Mouse (Mus musculus): ENCODE measurements at regions not wholly inside any gene's neighbourhood (a gene's known extent, or its start where the extent isn't known, plus 50 kb on each side); places are given as distances from the start of the nearest gene placed in this dataset.

GRCm38 (mm10) chr9:90980023-90980802 lies 382.0 kb upstream of the Zic4 start:
- no peak overlapping the region for H3K27ac ChIP-seq
- 80% methylated on average over 6 of the region's 6 CpGs for WGBS
- H3K27me3 ChIP-seq (ENCODE audit: poor library complexity, severe bottlenecking), result no peaks in the 10 kb centered on the region
- H3K4me1 ChIP-seq, result no peaks in the 10 kb centered on the region
- H3K9me3 ChIP-seq, result no peaks in the 10 kb centered on the region
- H3K4me3 ChIP-seq, result no peak overlapping the region
- DNase-seq (ENCODE audit: extremely low spot score, low spot score), result no peak
- H3K36me3 ChIP-seq (replicated peaks), result no peaks in the 10 kb centered on the region

DNA sequence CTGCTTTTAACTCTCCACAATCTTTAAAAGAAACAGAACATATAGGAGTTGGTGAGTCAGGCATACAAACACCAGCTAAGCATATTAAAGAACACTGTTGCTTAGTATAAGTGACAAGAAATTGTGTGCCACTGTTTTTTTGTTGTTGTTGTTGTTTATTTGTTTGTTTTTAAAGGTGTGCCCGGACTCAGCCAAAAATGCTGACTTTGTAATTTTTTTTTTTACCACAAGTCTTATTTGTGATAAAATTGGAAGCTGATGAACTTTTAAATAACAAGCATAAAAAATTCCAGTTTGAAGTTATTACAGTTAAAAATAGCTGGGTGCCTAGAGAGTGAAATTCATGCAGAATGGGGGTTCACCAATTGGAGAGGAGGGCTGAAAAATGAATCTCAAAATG lies 363.0 kb upstream of the Zic4 start:
- no peaks in the 10 kb centered on the region for H3K4me1 ChIP-seq
- H3K27me3 ChIP-seq (ENCODE audit: poor library complexity, severe bottlenecking), result no peaks in the 10 kb centered on the region
- H3K4me3 ChIP-seq, result no peak overlapping the region

DNA sequence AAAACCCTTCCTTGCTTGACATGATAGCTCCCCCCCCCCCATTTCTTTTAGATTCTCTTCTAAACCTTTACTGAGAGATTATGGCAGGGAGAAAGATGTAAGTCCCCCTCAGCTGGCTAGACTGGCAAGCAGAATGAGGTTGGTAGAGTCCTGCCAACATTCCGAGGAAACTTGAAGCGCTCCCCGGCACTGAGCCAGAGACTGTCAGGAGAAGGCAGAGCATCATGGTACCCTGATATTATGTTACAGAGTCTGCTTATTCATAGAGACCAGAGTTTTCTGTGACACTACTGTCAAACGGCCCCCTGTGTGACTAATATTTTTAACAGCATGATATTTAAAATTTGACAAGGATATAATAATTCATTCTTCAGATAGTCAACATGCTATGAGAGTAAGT lies 358.0 kb upstream of the Zic4 start:
- H3K36me3 ChIP-seq (replicated peaks), result no peaks in the 10 kb centered on the region
- no peak overlapping the region for H3K27ac ChIP-seq
- no peak for DNase-seq (ENCODE audit: extremely low spot score, low spot score)
- 0 out of 2 replicates have a peak, but pooled peaks cover 2% of the 10 kb centered on the region for H3K9me3 ChIP-seq
- no peaks in the 10 kb centered on the region for H3K27me3 ChIP-seq (ENCODE audit: poor library complexity, severe bottlenecking)
- no peaks in the 10 kb centered on the region for H3K4me1 ChIP-seq
- WGBS, result 84% methylated on average over 4 of the region's 4 CpGs
- H3K4me3 ChIP-seq, result no peak overlapping the region

More for the DNA sequence above, 363.0 kb upstream of the Zic4 start:
- no peak for DNase-seq (ENCODE audit: extremely low spot score, low spot score)
- no peaks in the 10 kb centered on the region for H3K36me3 ChIP-seq (replicated peaks)
- H3K9me3 ChIP-seq, result no peaks in the 10 kb centered on the region
- WGBS, result 88% methylated on average over 1 of the region's 1 CpGs
- no peak overlapping the region for H3K27ac ChIP-seq

DNA sequence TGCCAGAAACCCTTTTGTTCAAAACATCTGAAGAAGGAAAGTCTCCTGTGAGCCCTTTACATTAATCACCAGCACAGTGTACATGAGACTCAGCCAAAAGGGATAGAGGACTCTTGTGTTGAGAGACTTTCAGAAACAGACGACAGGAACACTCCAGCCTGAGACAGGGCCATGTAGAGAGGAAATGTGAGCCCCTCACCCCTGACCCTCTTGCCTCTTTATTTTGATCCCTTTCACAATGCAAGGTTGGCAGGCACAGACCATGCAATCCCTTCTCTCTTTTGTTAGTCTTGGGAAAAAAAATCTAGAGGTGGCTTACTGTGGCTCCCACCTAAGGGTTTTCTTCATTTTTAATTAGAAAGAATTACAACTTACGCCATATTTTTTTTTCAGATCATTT lies 321.7 kb upstream of the Zic4 start:
- Histone ChIP-seq H3K4me3 (no peak overlapping the region), H3K4me1 (peaks cover 13% of the 10 kb centered on the region), H3K27ac (peak overlapping the region; percentile 32; the same call in 1 of the 2 replicates), H3K27me3 (ENCODE audit: poor library complexity, severe bottlenecking) (no peaks in the 10 kb centered on the region), H3K36me3 (replicated peaks) (no peaks in the 10 kb centered on the region), H3K9me3 (no peaks in the 10 kb centered on the region)
- peak; percentile 30 for DNase-seq (ENCODE audit: extremely low spot score, low spot score)
- 16% methylated on average over 2 of the region's 2 CpGs for WGBS

DNA sequence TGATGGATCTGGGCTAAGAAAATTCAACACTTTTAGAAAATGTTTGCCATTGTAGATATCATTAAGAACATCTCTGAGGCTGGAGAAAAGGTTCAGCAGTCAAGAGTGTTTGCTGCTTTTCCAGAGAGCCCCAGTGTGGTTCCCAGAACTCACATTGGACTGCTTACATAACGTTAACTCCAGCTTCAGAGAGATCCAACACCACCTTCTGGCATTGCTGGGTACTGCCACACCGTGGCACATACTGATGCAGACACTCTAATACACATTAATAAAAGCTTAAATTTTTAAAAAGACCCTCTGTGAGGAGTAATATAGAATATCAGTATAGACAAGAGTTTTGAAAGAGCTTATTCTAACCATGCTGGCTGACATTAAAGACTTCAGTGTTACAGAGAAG lies 313.6 kb upstream of the Zic4 start:
- DNase-seq (ENCODE audit: extremely low spot score, low spot score), result no peak
- Histone ChIP-seq H3K4me1 (peaks cover 5% of the 10 kb centered on the region), H3K9me3 (no peaks in the 10 kb centered on the region), H3K36me3 (replicated peaks) (no peaks in the 10 kb centered on the region), H3K27ac (no peak overlapping the region), H3K4me3 (no peak overlapping the region), H3K27me3 (ENCODE audit: poor library complexity, severe bottlenecking) (no peaks in the 10 kb centered on the region)
- 53% methylated on average over 2 of the region's 2 CpGs for WGBS

DNA sequence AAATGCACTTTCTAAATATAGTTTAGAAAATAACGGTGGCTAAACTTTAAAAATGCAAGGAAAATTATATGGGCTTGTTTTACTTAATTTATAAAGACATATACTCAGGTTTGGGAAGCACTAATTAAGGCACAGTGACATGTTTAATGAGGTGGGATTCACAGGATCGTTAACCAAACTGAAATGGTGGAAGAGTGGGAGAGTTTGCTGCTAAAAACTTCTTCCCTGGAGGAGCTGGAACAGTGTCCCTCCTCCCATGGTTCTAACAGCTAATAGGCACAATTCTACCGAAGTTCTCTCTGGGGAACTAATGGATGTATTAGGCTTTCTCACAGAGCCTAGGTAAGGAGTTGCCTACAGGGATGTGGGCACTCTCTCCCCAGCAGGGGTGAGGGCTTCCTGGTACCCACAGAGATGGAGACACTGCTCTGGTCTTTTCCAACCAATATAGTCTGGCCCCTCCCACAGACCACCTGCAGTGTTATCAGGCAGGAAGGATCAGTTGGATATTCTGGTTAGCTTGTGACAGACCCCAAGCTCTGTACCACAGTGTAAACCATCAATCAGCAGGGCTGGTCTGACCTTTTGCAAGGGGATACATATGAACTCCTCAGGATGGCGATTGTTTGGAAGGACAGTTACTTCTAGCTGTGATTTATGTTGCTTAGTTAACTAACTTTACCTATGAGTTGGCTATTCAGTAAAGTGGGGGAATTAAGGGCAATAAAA lies 309.0 kb upstream of the Zic4 start:
- 0 out of 2 replicates have a peak overlapping the region, but pooled peaks have one; percentile 20 for H3K27ac ChIP-seq
- no peaks in the 10 kb centered on the region for H3K9me3 ChIP-seq
- no peak for DNase-seq (ENCODE audit: extremely low spot score, low spot score)
- 64% methylated on average over 4 of the region's 4 CpGs for WGBS
- no peaks in the 10 kb centered on the region for H3K27me3 ChIP-seq (ENCODE audit: poor library complexity, severe bottlenecking)
- H3K4me1 ChIP-seq, result peaks cover 12% of the 10 kb centered on the region
- H3K36me3 ChIP-seq (replicated peaks), result no peaks in the 10 kb centered on the region
- H3K4me3 ChIP-seq, result no peak overlapping the region

DNA sequence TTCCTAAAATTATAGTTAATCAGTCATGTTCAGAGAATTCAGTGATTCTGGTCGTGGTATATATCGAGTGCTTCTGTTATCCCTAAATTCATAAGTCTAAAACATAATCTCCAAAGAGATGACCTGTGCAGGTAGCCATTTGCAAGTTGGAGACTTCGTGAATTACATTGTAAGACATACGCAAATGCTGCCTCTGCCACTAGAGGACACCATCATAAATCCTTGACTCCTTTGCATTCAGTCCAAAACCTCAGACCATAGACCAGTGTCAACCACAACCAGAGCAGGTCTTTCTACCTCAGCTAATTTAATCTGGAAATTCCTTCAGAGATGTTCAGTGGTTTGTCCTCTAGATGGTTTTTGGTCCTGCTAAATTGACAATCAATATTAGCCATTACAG lies 302.8 kb upstream of the Zic4 start:
- Histone ChIP-seq H3K4me1 (peaks cover 24% of the 10 kb centered on the region), H3K9me3 (no peaks in the 10 kb centered on the region), H3K4me3 (no peak overlapping the region), H3K36me3 (replicated peaks) (no peaks in the 10 kb centered on the region), H3K27me3 (ENCODE audit: poor library complexity, severe bottlenecking) (no peaks in the 10 kb centered on the region), H3K27ac (no peak overlapping the region)
- WGBS, result 84% methylated on average over 4 of the region's 4 CpGs
- DNase-seq (ENCODE audit: extremely low spot score, low spot score), result no peak

GRCm38 (mm10) chr9:91069496-91069895 lies 292.7 kb upstream of the Zic4 start:
- Histone ChIP-seq H3K4me3 (no peak overlapping the region), H3K27me3 (ENCODE audit: poor library complexity, severe bottlenecking) (no peaks in the 10 kb centered on the region), H3K36me3 (replicated peaks) (no peaks in the 10 kb centered on the region), H3K9me3 (no peaks in the 10 kb centered on the region), H3K27ac (no peak overlapping the region), H3K4me1 (no peaks in the 10 kb centered on the region)
- DNase-seq (ENCODE audit: extremely low spot score, low spot score), result no peak
- 93% methylated on average over 5 of the region's 5 CpGs for WGBS

- WGBS, result 82% methylated on average over 4 of the region's 4 CpGs
Measured at GRCm38 (mm10) chr9:91073366-91074174, 288.6 kb upstream of the Zic4 start.

DNA sequence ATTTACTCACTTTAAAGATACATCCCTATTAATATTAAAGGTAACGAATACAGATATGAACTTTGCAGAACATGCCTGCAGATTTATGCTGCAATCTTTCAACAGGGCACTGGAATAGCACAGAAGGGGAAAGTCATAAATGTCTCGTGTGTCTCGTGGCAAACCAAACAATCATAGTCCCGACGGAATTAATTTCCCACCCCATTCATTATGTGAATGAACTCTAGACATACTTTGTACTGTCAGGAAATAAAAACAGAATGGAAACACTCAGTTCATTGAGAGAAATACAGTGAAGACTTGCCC lies 288.1 kb upstream of the Zic4 start:
- H3K4me3 ChIP-seq, result no peak overlapping the region
- no peak overlapping the region for H3K27ac ChIP-seq
- no peaks in the 10 kb centered on the region; the same call in 1 of the 2 replicates for H3K27me3 ChIP-seq (ENCODE audit: poor library complexity, severe bottlenecking)
- no peak for DNase-seq (ENCODE audit: extremely low spot score, low spot score)
- no peaks in the 10 kb centered on the region for H3K9me3 ChIP-seq
- H3K4me1 ChIP-seq, result peaks cover 7% of the 10 kb centered on the region
- 84% methylated on average over 5 of the region's 5 CpGs for WGBS
- H3K36me3 ChIP-seq (replicated peaks), result no peaks in the 10 kb centered on the region

More at GRCm38 (mm10) chr9:91073366-91074174, 288.6 kb upstream of the Zic4 start:
- Histone ChIP-seq H3K4me1 (peaks cover 7% of the 10 kb centered on the region), H3K27ac (no peak overlapping the region), H3K4me3 (no peak overlapping the region), H3K9me3 (no peaks in the 10 kb centered on the region), H3K36me3 (replicated peaks) (no peaks in the 10 kb centered on the region), H3K27me3 (ENCODE audit: poor library complexity, severe bottlenecking) (no peaks in the 10 kb centered on the region; the same call in 1 of the 2 replicates)
- no peak for DNase-seq (ENCODE audit: extremely low spot score, low spot score)

- Histone ChIP-seq H3K27me3 (ENCODE audit: poor library complexity, severe bottlenecking) (no peaks in the 10 kb centered on the region; the same call in 1 of the 2 replicates), H3K9me3 (no peaks in the 10 kb centered on the region), H3K4me3 (no peak overlapping the region), H3K27ac (no peak overlapping the region), H3K4me1 (peaks cover 7% of the 10 kb centered on the region), H3K36me3 (replicated peaks) (no peaks in the 10 kb centered on the region)
- 6% methylated on average over 1 of the region's 1 CpGs for WGBS
- no peak for DNase-seq (ENCODE audit: extremely low spot score, low spot score)
Measured at GRCm38 (mm10) chr9:91077490-91077889, 284.7 kb upstream of the Zic4 start.

DNA sequence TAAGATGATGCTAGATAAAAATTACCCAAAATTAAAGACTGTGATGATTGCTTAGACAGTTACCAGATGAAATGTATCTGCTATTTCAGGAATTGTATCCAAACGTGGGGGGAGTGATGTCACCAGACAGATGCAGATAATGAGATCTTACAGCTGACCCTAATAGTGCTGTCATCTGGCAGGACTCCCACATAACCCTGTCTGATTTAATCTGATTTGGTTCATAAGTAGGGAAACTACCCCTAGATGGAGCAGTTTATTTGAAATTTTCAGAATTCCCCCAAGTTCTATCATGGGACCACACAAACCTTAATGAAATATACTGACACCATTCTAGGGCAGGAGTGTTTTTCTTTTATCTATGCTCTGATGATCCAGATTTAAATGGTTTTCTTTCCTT lies 278.4 kb upstream of the Zic4 start:
- DNase-seq (ENCODE audit: extremely low spot score, low spot score), result no peak
- 61% methylated on average over 1 of the region's 1 CpGs for WGBS
- no peak overlapping the region for H3K4me3 ChIP-seq
- H3K36me3 ChIP-seq (replicated peaks), result no peaks in the 10 kb centered on the region
- no peaks in the 10 kb centered on the region for H3K4me1 ChIP-seq
- no peaks in the 10 kb centered on the region for H3K9me3 ChIP-seq
- H3K27me3 ChIP-seq (ENCODE audit: poor library complexity, severe bottlenecking), result no peaks in the 10 kb centered on the region; the same call in 1 of the 2 replicates
- no peak overlapping the region for H3K27ac ChIP-seq

GRCm38 (mm10) chr9:91085923-91086322 lies 276.3 kb upstream of the Zic4 start:
- Histone ChIP-seq H3K4me3 (no peak overlapping the region), H3K9me3 (no peaks in the 10 kb centered on the region), H3K27me3 (ENCODE audit: poor library complexity, severe bottlenecking) (no peaks in the 10 kb centered on the region), H3K4me1 (no peaks in the 10 kb centered on the region), H3K36me3 (replicated peaks) (no peaks in the 10 kb centered on the region), H3K27ac (no peak overlapping the region)
- DNase-seq (ENCODE audit: extremely low spot score, low spot score), result no peak
- WGBS, result 84% methylated on average over 3 of the region's 3 CpGs
